Mouse (Mus musculus): ENCODE results near the gene Prdx3. TPM values are rescaled to one million over a fixed set of nuclear protein-coding genes. Genes with fewer than 3 reads are reported as not detected.
A peak's percentile ranks its signal among the peaks of the same experiment; 100 is the strongest.
"Not testable (repeated sequence)": the region's sequence is repeated elsewhere in the genome, so short reads cannot be mapped to it uniquely, and the experiment has no call there.

Gene Prdx3
- 100 to 1,000 TPM; 134 to 141 TPM for polyA plus RNA-seq (2017; shearing (Covaris generic))

GRCm38 (mm10) chr19:60874064-60874694 is at the start of gene Prdx3:
Prdx3 (minus strand) TSS chr19:60874556.
- peak; percentile 99 for ATAC-seq

- no peak for ATAC-seq
Measured at GRCm38 (mm10) chr19:60916869-60917570, 42.7 kb upstream of the Prdx3 start.

- ATAC-seq: no peak
Measured at GRCm38 (mm10) chr19:60915862-60916261, 41.5 kb upstream of the Prdx3 start.

- no peak for ATAC-seq
Measured at GRCm38 (mm10) chr19:60915236-60915635, 40.9 kb upstream of the Prdx3 start.

GRCm38 (mm10) chr19:60911653-60912052 is 37.3 kb upstream of the Prdx3 start:
- ATAC-seq: no peak

- no peak for ATAC-seq
Measured at GRCm38 (mm10) chr19:60910304-60910703, 35.9 kb upstream of the Prdx3 start.

GRCm38 (mm10) chr19:60905477-60905876 is 31.1 kb upstream of the Prdx3 start:
- ATAC-seq: no peak

GRCm38 (mm10) chr19:60903971-60904370 is 29.6 kb upstream of the Prdx3 start:
- ATAC-seq: no peak

GRCm38 (mm10) chr19:60903139-60903538 is 28.8 kb upstream of the Prdx3 start:
- no peak for ATAC-seq

GRCm38 (mm10) chr19:60895251-60895880 is 21.0 kb upstream of the Prdx3 start:
- peak; percentile 60 for ATAC-seq

GRCm38 (mm10) chr19:60891934-60892547 is 17.7 kb upstream of the Prdx3 start:
- peak; percentile 13 for ATAC-seq

GRCm38 (mm10) chr19:60891123-60891470 is 16.7 kb upstream of the Prdx3 start:
- no peak for ATAC-seq

GRCm38 (mm10) chr19:60890391-60891122 is 16.2 kb upstream of the Prdx3 start:
- ATAC-seq: no peak

GRCm38 (mm10) chr19:60889714-60890315 is 15.5 kb upstream of the Prdx3 start, which contains the start of gene Grk5:
Grk5 (plus strand) TSS chr19:60889749.
- ATAC-seq: peak; percentile 93

- no peak for ATAC-seq
Measured at GRCm38 (mm10) chr19:60889101-60889713, 14.9 kb upstream of the Prdx3 start.

GRCm38 (mm10) chr19:60887637-60888036 is 13.3 kb upstream of the Prdx3 start:
- ATAC-seq: no peak

GRCm38 (mm10) chr19:60883129-60883528 is 8.8 kb upstream of the Prdx3 start:
- ATAC-seq: no peak

GRCm38 (mm10) chr19:60873501-60873900 is 855 bp downstream of the Prdx3 start:
- no peak for ATAC-seq

- no peak for ATAC-seq
Measured at GRCm38 (mm10) chr19:60872272-60872671, 2.1 kb downstream of the Prdx3 start.

GRCm38 (mm10) chr19:60871366-60871765 is 3.0 kb downstream of the Prdx3 start:
- ATAC-seq: no peak

GRCm38 (mm10) chr19:60870489-60870888 is 3.9 kb downstream of the Prdx3 start:
- no peak for ATAC-seq

- ATAC-seq: not testable (repeated sequence)
Measured at GRCm38 (mm10) chr19:60866169-60866568, 8.2 kb downstream of the Prdx3 start.
